Mouse (Mus musculus): ENCODE measurements at regions not wholly inside any gene's neighbourhood (a gene's known extent, or its start where the extent isn't known, plus 50 kb on each side); places are given as distances from the start of the nearest gene placed in this dataset.

- ATAC-seq (replicated peaks; ENCODE audit: low FRiP score, low TSS enrichment, poor library complexity, severe bottlenecking), result no peak
These were observed 648.3 kb downstream of the Vrk1 start for GRCm38 (mm10) chr12:106658317-106658716.

GRCm38 (mm10) chr12:106673232-106673766, 663.3 kb downstream of the Vrk1 start:
- no peak for ATAC-seq (replicated peaks; ENCODE audit: low FRiP score, low TSS enrichment, poor library complexity, severe bottlenecking)

- no peak for ATAC-seq (replicated peaks; ENCODE audit: low FRiP score, low TSS enrichment, poor library complexity, severe bottlenecking)
These were observed 664.7 kb downstream of the Vrk1 start for GRCm38 (mm10) chr12:106674741-106675140.

DNA sequence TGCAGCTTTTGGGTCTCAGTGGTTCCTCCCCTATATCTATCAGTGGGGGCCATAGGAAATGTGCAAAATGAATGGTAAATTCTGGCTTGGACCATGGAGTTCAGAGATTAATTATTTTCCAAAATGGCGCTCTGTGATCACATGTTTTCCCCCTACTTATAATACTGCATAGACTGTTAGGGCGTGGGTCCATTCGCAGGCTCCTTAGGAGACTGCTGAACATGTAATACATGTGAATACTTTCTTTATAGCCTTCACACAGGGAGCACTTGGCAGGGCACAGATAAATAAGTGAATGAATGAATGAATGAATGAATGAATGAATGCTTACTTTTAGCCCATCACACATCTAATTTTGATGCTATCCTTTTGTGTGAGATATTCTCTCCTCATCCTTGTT, 666.1 kb downstream of the Vrk1 start:
- ATAC-seq (replicated peaks; ENCODE audit: low FRiP score, low TSS enrichment, poor library complexity, severe bottlenecking), result no peak

GRCm38 (mm10) chr12:106676566-106676965, 666.5 kb downstream of the Vrk1 start:
- ATAC-seq (replicated peaks; ENCODE audit: low FRiP score, low TSS enrichment, poor library complexity, severe bottlenecking), result no peak

DNA sequence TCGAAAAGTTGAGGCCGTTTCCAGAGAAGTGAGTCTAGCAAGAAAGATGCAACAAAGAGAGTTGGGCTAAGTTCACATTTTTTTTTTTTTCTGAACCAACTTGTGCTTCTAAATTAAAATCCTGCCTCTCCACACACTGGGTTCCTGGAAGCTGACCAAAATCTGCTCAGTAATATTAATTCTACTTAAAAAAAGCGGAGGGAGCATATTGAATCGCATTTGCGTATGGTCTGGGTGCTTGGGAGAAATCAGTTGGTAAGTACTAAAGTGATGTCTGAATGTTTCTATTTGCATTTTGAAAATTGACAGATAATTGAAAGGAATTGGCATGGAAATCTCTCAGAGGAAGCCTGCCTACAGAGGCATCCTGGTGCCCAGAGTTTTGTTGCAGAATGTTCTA, 676.0 kb downstream of the Vrk1 start:
- ATAC-seq (replicated peaks; ENCODE audit: low FRiP score, low TSS enrichment, poor library complexity, severe bottlenecking), result no peak

DNA sequence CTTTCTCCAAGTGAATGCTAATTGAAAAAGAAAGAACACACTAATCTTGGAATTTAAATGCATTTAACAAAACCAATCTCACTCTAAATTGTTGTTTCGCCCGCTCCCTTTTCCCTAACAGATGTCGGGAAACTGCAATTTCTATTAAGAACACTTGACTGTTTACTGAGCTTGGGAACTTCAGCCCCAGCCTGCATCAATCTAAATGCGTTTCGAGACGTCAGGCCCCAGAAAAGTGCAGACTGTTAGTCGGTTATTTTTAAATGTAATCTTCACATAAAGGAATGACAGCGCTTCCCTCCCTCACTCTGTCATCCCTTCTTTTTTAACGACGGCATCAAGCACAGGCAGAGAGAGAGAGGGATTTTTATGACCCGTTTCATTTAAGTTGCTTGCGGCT, 677.7 kb downstream of the Vrk1 start:
- no peak for ATAC-seq (replicated peaks; ENCODE audit: low FRiP score, low TSS enrichment, poor library complexity, severe bottlenecking)

GRCm38 (mm10) chr12:106688156-106688740, 678.2 kb downstream of the Vrk1 start:
- ATAC-seq (replicated peaks; ENCODE audit: low FRiP score, low TSS enrichment, poor library complexity, severe bottlenecking), result no peak

DNA sequence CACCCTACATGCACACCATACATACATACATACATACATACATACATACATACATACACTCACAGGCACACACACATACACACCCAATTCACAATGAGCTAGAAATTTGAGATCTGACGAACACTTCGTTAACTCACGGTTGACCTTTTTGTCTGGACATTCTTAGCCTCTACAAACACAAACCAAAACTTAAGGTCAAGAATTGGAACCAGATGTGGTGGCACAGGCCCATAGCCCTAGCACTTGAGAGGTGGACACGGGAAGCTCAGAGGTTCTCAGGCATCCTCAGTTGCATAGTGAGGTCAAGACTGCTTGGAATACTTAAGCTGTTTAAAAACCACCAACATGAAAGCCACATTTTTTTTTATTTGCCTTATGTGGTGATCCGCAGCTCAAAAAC, 692.9 kb downstream of the Vrk1 start:
- no peak for ATAC-seq (replicated peaks; ENCODE audit: low FRiP score, low TSS enrichment, poor library complexity, severe bottlenecking)

DNA sequence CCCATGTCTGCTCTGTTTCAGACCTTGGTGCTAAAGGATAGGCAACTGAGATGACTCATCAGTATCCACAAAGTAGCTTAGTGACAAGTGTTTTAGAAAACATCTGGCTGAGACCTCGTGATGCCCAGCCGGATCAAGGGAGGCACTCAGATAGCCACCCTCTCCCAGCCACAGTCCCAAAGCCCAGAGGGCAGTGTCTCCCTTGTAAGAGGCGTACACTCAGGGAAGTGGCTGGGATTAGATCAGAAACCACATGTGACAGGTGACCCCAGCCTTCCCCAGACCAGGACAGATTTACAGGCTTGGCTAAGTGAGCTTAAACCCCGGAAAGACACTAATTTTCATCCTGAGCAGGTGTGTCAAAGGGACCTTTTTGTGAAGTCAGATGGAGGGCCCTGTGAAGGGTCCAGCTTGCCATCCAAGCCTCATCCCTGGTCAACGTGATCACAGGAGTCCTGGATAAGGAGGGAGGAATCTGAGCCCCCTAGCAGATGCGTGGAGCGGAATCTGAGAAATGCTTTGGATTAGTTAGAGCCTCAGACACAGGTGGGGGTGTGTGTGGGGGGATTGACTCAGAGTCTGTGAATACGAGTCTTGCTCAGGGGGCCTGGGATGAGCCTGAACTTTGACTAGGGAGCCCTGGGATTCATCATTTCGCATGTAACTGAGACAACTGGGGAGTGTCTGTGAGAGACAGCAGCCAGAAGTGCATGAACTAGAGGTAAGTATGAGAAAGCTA, 711.4 kb downstream of the Vrk1 start:
- no peak for ATAC-seq (replicated peaks; ENCODE audit: low FRiP score, low TSS enrichment, poor library complexity, severe bottlenecking)

- ATAC-seq (replicated peaks; ENCODE audit: low FRiP score, low TSS enrichment, poor library complexity, severe bottlenecking), result no peak
These were observed 712.0 kb downstream of the Vrk1 start for GRCm38 (mm10) chr12:106722010-106722362.

GRCm38 (mm10) chr12:106722761-106723160, 712.7 kb downstream of the Vrk1 start:
- ATAC-seq (replicated peaks; ENCODE audit: low FRiP score, low TSS enrichment, poor library complexity, severe bottlenecking), result no peak

GRCm38 (mm10) chr12:106726920-106727319, 716.9 kb downstream of the Vrk1 start:
- ATAC-seq (replicated peaks; ENCODE audit: low FRiP score, low TSS enrichment, poor library complexity, severe bottlenecking), result no peak

DNA sequence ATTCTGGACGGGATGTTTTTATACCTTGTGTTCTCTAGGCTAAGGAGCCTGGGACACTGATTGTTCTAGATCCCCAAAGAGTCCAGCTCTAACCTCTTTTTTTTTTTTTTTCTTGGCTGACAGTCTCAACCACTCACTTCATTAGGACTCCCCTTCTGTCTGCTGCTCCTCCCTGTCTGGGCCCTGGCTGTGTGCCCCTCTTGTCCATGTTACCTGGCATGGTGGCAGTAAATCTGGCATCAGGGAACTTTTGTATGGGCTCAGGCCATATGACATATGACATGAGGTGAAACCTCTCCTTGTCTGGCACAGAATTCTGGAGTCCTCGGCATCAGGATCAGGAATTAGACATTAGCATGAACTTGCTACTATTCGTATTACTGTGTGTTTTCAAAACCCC, 717.5 kb downstream of the Vrk1 start:
- ATAC-seq (replicated peaks; ENCODE audit: low FRiP score, low TSS enrichment, poor library complexity, severe bottlenecking), result no peak

DNA sequence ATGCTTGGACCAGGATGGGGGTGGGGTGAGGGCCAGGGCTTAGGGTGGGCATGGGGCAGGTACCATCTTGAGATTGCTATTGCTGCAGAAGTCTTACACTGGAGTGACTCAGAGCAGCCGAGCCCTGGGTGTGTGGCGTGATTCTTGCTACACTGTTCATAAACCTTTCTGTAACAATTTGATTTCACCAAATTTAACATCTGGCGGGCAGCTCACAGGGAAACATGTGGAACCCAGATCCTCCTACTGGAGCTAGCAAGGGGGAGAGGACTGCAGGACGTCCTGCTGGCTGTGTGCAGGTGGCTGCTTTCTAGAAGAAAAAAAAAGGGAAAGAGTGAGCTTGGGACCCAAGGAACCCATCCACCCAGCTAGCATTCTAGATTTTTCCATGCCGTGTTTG, 719.7 kb downstream of the Vrk1 start:
- ATAC-seq (replicated peaks; ENCODE audit: low FRiP score, low TSS enrichment, poor library complexity, severe bottlenecking), result no peak

GRCm38 (mm10) chr12:106732108-106732857, 722.3 kb downstream of the Vrk1 start:
- no peak for ATAC-seq (replicated peaks; ENCODE audit: low FRiP score, low TSS enrichment, poor library complexity, severe bottlenecking)

DNA sequence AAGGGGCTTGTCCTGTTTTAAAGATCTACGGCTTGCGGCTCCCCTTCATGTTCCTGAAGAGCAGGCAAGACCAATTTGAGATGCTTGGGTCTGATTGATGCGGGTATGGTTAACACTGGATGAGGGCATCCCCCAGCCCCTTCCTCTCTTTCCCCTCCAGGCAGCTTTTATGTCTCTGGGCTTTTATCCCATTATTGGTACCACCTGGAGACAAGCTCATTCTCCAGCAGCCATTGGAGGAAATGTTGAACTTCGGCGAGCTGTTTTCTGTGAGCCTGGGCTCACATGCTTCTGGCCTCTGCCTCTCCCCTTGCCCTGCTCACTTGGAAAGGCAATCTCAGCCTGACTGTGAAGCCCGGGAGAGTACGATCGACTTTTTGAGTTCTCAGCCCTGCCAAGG, 738.7 kb downstream of the Vrk1 start:
- no peak for ATAC-seq (replicated peaks; ENCODE audit: low FRiP score, low TSS enrichment, poor library complexity, severe bottlenecking)

GRCm38 (mm10) chr12:106763552-106763951, 724.9 kb upstream of the 3110018I06Rik start:
- ATAC-seq (replicated peaks; ENCODE audit: low FRiP score, low TSS enrichment, poor library complexity, severe bottlenecking), result no peak

DNA sequence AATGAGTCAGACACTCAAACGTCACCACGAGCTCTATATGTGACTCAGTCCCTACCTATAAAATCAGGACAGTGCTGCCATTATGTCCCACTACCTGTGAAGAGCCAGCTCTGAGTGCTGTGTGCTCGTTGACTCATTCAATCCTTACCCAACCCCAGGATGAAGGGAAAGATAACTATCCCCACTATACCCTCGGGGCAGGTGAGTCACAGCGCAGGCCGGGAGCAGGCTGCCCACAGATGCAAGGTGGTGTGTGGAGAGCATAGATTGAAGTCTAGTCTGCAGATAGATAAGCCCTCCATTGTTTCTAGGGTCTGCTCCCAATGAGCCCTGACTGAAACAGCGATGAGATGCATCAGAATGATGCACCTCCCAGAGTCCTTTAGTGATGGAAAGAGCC, 723.9 kb upstream of the 3110018I06Rik start:
- no peak for ATAC-seq (replicated peaks; ENCODE audit: low FRiP score, low TSS enrichment, poor library complexity, severe bottlenecking)

GRCm38 (mm10) chr12:106773536-106773935, 714.9 kb upstream of the 3110018I06Rik start:
- no peak for ATAC-seq (replicated peaks; ENCODE audit: low FRiP score, low TSS enrichment, poor library complexity, severe bottlenecking)

- no peak for ATAC-seq (replicated peaks; ENCODE audit: low FRiP score, low TSS enrichment, poor library complexity, severe bottlenecking)
These were observed 691.8 kb upstream of the 3110018I06Rik start for GRCm38 (mm10) chr12:106796596-106796995.

All from megakaryocyte-erythroid progenitor cell, adult 5-6 weeks (primary cell).